Mouse (Mus musculus): ENCODE results near the gene 4933427D14Rik. TPM values are rescaled to one million over a fixed set of nuclear protein-coding genes. Genes with fewer than 3 reads are reported as not detected.
"Not testable (repeated sequence)": the region's sequence is repeated elsewhere in the genome, so short reads cannot be mapped to it uniquely, and the experiment has no call there.

The 4933427D14Rik gene
- polyA plus RNA-seq, 1 experiment = 5.8 TPM

- no peaks in the 10 kb centered on the region for H3K4me1 ChIP-seq (ENCODE audit: control insufficient read depth, insufficient read depth, low read length)
- TF ChIP-seq POLR2A (IDR thresholded peaks at IDR 0.05; ENCODE audit: borderline replicate concordance, low read depth, low read length) = no peak
- no peak for TF ChIP-seq CTCF (IDR thresholded peaks at IDR 0.05; ENCODE audit: low read depth, low read length)
- no peak overlapping the region for H3K4me3 ChIP-seq (ENCODE audit: insufficient read depth, low read length)
- no peak overlapping the region for H3K27ac ChIP-seq (ENCODE audit: insufficient read depth, low read depth, low read length)
Measured at GRCm38 (mm10) chr11:72175966-72176365, 31.3 kb downstream of the 4933427D14Rik start.

GRCm38 (mm10) chr11:72174721-72175120, 32.5 kb downstream of the 4933427D14Rik start:
- TF ChIP-seq CTCF (IDR thresholded peaks at IDR 0.05; ENCODE audit: low read depth, low read length) = no peak
- TF ChIP-seq POLR2A (IDR thresholded peaks at IDR 0.05; ENCODE audit: borderline replicate concordance, low read depth, low read length) = no peak
- Histone ChIP-seq H3K27ac (ENCODE audit: insufficient read depth, low read depth, low read length) (no peak overlapping the region), H3K4me1 (ENCODE audit: control insufficient read depth, insufficient read depth, low read length) (no peaks in the 10 kb centered on the region), H3K4me3 (ENCODE audit: insufficient read depth, low read length) (no peak overlapping the region)

GRCm38 (mm10) chr11:72173506-72173905, 33.8 kb downstream of the 4933427D14Rik start:
- H3K4me3 ChIP-seq (ENCODE audit: insufficient read depth, low read length) = no peak overlapping the region
- no peak for TF ChIP-seq CTCF (IDR thresholded peaks at IDR 0.05; ENCODE audit: low read depth, low read length)
- no peak for TF ChIP-seq POLR2A (IDR thresholded peaks at IDR 0.05; ENCODE audit: borderline replicate concordance, low read depth, low read length)
- H3K4me1 ChIP-seq (ENCODE audit: control insufficient read depth, insufficient read depth, low read length) = no peaks in the 10 kb centered on the region
- no peak overlapping the region for H3K27ac ChIP-seq (ENCODE audit: insufficient read depth, low read depth, low read length)

GRCm38 (mm10) chr11:72171906-72172305, 35.4 kb downstream of the 4933427D14Rik start:
- H3K4me3 ChIP-seq (ENCODE audit: insufficient read depth, low read length); H3K27ac ChIP-seq (ENCODE audit: insufficient read depth, low read depth, low read length); H3K4me1 ChIP-seq (ENCODE audit: control insufficient read depth, insufficient read depth, low read length): not testable (repeated sequence)

GRCm38 (mm10) chr11:72169871-72170270, 37.4 kb downstream of the 4933427D14Rik start:
- Histone ChIP-seq H3K27ac (ENCODE audit: insufficient read depth, low read depth, low read length) (no peak overlapping the region), H3K4me3 (ENCODE audit: insufficient read depth, low read length) (no peak overlapping the region), H3K4me1 (ENCODE audit: control insufficient read depth, insufficient read depth, low read length) (no peaks in the 10 kb centered on the region)
- TF ChIP-seq CTCF (IDR thresholded peaks at IDR 0.05; ENCODE audit: low read depth, low read length) (no peak), POLR2A (IDR thresholded peaks at IDR 0.05; ENCODE audit: borderline replicate concordance, low read depth, low read length) (no peak)

- no peak overlapping the region for H3K27ac ChIP-seq (ENCODE audit: insufficient read depth, low read depth, low read length)
Measured at GRCm38 (mm10) chr11:72163198-72163597, 44.1 kb downstream of the 4933427D14Rik start.

DNA sequence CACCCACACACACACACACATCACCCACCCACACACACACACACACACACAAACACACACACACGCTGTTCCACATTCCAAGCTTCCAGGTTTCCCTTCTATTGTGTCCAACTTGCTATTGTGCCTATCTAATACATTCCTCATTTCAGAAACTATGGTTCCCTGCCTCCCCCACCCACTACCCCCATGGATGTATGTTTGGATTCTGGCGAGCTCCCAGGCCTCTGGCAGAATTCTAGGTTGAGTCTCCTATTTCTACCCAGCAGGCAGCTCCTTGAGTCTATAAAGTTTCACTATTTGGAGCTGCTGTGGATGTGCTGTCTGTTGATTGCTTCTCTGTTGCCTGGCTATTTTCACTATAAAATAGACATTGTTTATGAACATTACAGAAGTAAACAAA, 50.6 kb downstream of the 4933427D14Rik start:
- TF ChIP-seq CTCF (IDR thresholded peaks at IDR 0.05; ENCODE audit: low read depth, low read length) (no peak), POLR2A (IDR thresholded peaks at IDR 0.05; ENCODE audit: borderline replicate concordance, low read depth, low read length) (no peak)
- no peaks in the 10 kb centered on the region for H3K4me1 ChIP-seq (ENCODE audit: control insufficient read depth, insufficient read depth, low read length)
- no peak overlapping the region for H3K27ac ChIP-seq (ENCODE audit: insufficient read depth, low read depth, low read length)
- no peak overlapping the region for H3K4me3 ChIP-seq (ENCODE audit: insufficient read depth, low read length)

More at GRCm38 (mm10) chr11:72163198-72163597, 44.1 kb downstream of the 4933427D14Rik start:
- no peak overlapping the region for H3K4me3 ChIP-seq (ENCODE audit: insufficient read depth, low read length)
- TF ChIP-seq POLR2A (IDR thresholded peaks at IDR 0.05; ENCODE audit: borderline replicate concordance, low read depth, low read length) (no peak), CTCF (IDR thresholded peaks at IDR 0.05; ENCODE audit: low read depth, low read length) (no peak)
- H3K4me1 ChIP-seq (ENCODE audit: control insufficient read depth, insufficient read depth, low read length) = no peaks in the 10 kb centered on the region

DNA sequence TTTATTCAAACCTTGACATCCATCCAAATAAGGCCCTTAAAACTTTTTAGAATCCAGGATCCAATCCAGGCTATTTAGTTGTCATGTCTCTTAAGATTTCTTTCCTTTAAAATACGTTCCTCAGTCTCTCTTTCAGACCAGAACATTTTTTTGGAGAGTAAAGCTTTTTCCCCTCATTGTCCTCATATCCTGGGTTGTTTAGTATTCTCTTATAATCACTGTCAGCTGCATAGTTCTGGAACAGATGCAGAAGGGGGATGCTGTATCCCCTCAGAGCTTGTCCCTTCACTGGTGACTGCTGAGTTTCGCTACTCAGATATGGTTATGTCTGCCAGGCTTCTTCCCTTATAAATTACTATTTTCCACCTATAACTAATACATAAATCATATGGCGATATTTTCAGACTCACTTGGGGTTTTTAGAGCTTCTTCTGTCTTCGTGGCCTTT, 51.3 kb downstream of the 4933427D14Rik start:
- no peak for TF ChIP-seq POLR2A (IDR thresholded peaks at IDR 0.05; ENCODE audit: borderline replicate concordance, low read depth, low read length)
- TF ChIP-seq CTCF (IDR thresholded peaks at IDR 0.05; ENCODE audit: low read depth, low read length) = no peak

DNA sequence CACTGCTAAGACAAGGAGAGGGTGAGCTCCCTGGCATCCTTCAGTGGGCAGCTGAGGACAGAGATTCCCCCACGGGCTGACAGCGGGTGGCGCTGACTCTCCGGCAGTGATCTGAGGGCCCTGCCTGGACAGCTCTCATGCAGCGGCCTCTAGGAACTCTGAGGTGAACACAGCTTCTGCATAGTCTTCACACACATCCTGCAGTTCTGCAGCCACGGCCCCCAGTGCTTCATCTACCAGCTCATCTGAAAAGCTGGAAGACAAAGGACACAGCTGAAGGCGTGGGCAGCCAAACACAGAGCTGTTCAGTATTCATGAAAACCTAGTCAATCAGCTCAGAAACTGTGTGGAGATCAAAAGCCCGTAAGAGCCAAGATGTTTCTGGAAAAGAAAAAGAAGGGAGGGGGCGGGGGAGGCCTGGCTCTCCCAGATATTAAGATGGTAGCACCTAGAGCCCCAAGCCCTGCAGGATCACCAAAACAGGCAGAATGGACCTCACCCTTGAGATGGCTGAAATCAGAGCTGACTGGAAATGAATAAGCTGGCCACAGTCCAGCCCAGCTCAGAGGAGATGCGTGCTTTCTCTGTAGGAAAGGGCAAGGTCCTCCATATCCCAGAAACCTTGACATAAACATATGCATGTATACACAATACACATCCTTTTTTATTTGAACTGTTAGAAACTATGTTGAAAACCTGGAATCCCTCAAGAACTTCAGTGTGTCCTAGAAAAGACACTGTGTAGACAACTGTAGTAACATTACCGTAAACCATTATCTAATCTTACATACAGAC, 51.9 kb downstream of the 4933427D14Rik start:
- TF ChIP-seq POLR2A (IDR thresholded peaks at IDR 0.05; ENCODE audit: borderline replicate concordance, low read depth, low read length) (no peak), CTCF (IDR thresholded peaks at IDR 0.05; ENCODE audit: low read depth, low read length) (no peak)
- Histone ChIP-seq H3K27ac (ENCODE audit: insufficient read depth, low read depth, low read length) (no peak overlapping the region), H3K4me1 (ENCODE audit: control insufficient read depth, insufficient read depth, low read length) (no peaks in the 10 kb centered on the region), H3K4me3 (ENCODE audit: insufficient read depth, low read length) (no peak overlapping the region)

More for the DNA sequence above, 51.3 kb downstream of the 4933427D14Rik start:
- Histone ChIP-seq H3K27ac (ENCODE audit: insufficient read depth, low read depth, low read length) (no peak overlapping the region), H3K4me1 (ENCODE audit: control insufficient read depth, insufficient read depth, low read length) (no peaks in the 10 kb centered on the region), H3K4me3 (ENCODE audit: insufficient read depth, low read length) (no peak overlapping the region)

GRCm38 (mm10) chr11:72153122-72153862, 54.0 kb downstream of the 4933427D14Rik start:
- Histone ChIP-seq H3K4me3 (ENCODE audit: insufficient read depth, low read length) (no peak overlapping the region), H3K4me1 (ENCODE audit: control insufficient read depth, insufficient read depth, low read length) (no peaks in the 10 kb centered on the region), H3K27ac (ENCODE audit: insufficient read depth, low read depth, low read length) (no peak overlapping the region)
- TF ChIP-seq CTCF (IDR thresholded peaks at IDR 0.05; ENCODE audit: low read depth, low read length) = no peak
- no peak for TF ChIP-seq POLR2A (IDR thresholded peaks at IDR 0.05; ENCODE audit: borderline replicate concordance, low read depth, low read length)
